Mouse (Mus musculus): ENCODE results near the gene H2al2a. TPM values are rescaled to one million over a fixed set of nuclear protein-coding genes. Genes with fewer than 3 reads are reported as not detected.
"Not testable (repeated sequence)": the region's sequence is repeated elsewhere in the genome, so short reads cannot be mapped to it uniquely, and the experiment has no call there.

H2al2a gene
- total RNA-seq, 2 experiments from 2014 or later = not detected

GRCm38 (mm10) chr2:18028140-18029021 is 31.6 kb upstream of the H2al2a start:
- peak; percentile 96 to 97 for DNase-seq

DNA sequence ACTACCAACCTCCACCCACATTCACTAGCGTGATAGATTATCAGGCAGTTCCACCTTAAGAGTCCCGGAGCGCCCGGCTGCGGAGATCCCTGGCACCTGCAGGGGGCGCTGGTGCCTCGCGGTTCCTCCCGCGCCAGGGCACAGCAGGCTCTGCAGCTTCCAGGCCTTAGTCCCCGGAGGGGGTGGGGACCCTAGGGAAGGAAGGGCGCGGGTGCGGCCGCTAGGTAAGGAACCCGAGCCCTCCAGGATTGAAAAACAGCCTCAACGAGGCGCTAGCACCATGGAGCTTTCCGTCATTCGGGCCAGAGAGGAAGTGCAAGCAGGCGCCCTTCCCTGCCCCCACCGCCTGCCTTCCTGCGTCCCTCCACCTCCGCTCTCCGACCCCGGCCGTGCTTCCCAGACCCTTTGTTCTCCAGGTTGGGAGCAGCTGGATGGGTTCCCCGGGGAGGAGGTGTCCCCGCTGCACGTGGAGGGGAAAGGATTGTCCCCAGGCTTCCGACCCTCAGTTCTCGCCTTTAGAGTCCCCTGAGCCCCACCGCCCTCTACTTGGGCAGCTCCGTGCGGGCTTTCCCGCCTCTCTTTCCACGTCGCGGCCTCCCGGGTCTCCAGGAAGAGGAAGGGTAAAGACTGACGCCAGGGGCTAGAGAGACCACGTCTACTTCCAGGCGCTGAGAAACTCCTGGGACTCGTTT is 30.8 kb upstream of the H2al2a start:
- DNase-seq = peak; percentile 95 to 98

DNA sequence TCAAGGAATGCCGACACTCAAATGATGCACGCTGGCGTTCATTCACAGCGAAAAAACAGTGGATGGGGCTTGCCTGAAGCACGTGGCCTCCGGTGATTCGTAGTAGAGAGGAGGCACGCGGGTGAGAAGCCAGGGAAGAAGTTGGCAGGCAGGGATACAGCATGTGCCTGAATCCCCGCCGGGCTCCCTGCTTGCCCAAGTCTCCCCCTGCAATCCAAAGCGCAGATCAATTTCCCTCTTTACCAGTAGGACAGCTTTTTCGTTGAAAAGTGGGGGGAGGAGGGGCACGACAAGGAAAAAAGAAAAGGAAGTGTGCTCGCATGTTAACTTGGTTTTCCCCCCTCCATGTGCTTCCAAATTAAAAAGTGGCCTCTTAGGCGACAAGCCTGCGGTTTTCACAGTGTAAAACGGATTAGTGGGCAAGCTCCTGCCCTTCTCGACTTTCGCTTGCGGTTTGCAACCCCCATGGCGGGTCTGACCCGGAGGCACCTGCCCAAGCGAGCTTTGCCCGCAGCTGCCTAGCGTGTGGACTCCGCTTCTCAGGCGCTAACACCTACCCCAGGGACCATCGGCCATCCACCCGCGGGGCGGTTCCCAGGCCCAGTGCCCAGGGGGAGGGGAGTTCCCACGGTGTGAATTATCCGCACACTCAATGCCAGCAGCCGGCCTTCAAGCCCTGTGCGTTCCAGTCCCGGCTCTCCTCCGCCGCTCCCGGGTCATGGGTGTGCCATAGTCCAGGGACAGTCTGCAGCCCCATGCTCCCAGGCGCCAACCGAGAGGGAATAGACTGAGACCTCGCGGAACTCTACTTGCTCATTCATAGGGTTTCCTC is 29.6 kb upstream of the H2al2a start:
- peak; percentile 71 to 79 for DNase-seq

DNA sequence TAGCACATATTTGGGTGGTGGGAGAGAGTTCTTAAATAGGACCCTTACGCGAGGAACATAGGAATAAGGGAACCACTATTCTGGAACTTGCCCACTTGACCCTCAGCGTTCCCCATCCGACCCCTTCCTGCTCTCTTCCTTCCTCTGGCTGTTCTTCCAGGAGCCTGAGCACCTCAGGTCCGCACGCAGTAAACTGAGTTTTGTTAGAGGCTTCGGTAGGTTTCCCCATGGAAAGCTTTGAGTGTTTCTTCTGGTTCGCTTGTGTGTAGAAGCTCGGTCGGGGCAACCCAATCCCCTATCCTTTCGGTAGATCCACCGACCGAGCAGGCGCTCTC is 29.0 kb upstream of the H2al2a start:
- no peak for DNase-seq

DNA sequence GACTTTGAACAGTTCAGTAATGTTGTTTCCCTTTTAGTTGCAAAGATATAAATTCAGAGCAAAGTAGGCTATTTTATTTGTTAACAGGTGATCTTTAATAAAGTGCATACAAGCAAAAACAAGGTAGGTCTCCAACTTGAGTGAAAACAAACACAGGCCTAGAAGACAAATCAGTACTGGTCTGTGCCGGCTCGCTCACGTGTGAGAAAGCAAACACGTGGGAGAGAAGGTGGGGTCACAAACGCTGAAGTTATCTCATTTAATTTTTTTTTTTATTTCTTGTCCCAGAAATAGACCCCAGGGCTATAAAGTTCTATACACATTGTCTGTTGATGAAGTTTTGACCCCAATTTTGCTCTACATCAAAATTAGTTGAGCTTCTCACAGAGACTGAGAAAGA is 28.4 kb upstream of the H2al2a start:
- no peak for DNase-seq

GRCm38 (mm10) chr2:18022886-18023285 is 26.1 kb upstream of the H2al2a start:
- no peak for DNase-seq

- DNase-seq = no peak
Measured at GRCm38 (mm10) chr2:18019122-18019521, 22.4 kb upstream of the H2al2a start.

- DNase-seq = no peak
Measured at GRCm38 (mm10) chr2:18017321-18017720, 20.6 kb upstream of the H2al2a start.

DNA sequence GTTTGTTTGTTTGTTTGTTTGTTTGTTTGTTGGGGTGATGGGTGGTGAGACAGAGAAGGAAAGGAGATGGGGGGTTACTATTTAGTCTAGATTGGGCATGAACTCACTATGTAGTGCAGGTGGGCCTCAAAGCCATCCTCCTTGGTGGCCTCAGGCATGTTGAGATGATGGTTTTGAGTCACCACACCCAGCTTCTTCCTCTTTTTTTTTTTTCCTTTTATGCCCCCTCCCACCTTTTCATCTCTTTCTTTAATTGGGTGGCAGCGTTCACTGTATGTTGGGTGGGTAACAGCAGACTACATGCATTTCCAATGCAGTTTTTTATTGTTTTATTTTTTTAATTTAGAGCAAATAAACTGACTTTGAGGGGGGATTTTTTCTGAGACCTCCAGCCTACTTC is 19.9 kb upstream of the H2al2a start:
- DNase-seq = no peak

GRCm38 (mm10) chr2:18015581-18015980 is 18.8 kb upstream of the H2al2a start:
- DNase-seq = no peak

DNA sequence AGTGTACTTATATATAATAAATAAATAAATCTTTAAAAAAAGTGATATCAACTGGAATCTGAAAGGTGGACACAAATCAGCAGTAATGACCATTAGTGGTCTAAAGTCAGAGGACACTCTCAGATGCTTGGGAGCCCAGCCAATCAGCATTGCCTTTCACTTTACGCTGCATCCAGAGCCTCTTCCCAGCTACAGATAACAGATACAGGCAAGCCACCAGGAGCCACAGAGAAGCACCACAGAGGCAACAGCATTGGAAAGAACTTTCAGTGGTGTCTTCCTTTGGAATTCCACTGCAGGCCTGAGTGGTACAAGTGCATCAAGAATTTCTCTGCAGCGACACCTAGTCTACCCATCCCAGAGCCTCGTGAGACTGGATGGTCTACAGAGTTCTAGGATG is 16.1 kb upstream of the H2al2a start:
- no peak for DNase-seq

DNA sequence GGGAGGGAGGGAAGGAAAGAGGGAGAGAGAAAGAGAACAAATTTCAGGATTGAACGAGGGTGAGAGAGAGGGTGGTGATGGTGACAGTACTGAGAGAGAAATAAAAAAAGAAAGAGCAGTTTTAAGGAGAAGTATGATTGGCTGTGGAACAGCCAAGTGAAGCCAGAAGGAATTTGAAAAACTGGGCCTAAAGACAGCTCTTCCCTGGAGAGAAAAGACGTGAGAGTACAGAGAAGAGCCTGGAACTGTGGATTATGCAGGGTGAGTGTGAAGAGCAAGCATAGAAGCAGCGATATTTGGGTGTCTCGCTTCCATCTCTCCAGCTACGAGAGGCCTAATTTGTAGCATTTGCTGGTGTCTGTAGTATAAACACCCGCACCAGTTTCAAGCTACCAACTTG is 14.5 kb upstream of the H2al2a start:
- no peak for DNase-seq

DNA sequence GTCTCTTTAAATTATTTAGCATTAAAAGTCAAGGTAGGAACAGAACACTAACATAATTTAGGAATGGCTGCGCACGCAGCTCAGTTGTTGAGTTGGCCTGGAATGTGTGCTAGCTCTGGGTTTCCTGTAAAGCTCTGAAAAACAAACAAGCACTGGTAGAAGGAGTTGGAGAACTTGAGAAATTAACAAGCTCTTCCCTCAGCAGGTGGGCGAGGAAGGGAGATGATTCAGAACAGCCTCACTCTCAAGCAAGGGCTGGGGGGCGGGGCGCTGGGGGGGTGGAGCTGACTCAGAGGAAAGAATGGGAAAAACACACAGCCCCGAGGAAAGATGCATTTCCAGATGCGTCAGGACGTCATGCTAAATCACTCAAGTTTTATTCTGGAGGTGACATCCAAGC is 8.4 kb upstream of the H2al2a start:
- no peak for DNase-seq

DNA sequence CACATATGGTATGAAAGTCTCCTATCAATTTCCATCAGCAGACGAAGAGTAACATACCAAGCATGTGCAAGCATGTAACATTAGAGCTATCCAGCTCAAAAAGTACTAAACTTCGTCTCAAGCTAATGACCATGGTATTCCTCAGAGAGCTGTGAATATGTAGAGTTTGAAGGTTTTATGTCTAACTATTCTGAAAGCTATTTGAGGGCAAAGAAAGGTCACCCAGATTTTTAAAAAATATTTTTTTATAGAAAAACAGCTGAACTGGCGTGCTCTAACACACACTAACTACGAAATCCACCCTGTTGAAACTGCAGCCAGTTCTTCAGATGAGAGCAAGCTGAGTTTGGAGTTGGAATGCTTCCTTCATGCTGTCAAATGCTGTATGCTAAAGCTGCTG is 7.5 kb upstream of the H2al2a start:
- no peak for DNase-seq

- no peak for DNase-seq
Measured at GRCm38 (mm10) chr2:18002306-18002705, 5.5 kb upstream of the H2al2a start.

DNA sequence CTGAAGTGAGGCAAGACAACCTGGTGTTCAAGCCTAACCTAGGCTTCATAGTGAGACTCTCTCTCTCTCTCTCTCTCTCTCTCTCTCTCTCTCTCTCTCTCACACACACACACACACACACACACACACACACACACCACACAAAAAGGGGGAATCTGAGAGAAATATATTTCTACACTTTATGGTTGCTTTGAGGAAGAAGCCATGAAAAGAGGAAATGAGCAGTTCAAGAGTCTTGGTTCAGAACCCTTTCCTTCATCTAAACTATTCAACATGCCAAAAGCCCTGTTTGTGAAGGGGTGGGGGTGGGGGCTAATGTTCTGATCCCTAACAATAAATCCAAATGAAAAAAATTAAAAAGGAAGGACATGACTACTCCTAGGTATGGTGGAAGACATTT is 7.2 kb downstream of the H2al2a start:
- DNase-seq = no peak

DNA sequence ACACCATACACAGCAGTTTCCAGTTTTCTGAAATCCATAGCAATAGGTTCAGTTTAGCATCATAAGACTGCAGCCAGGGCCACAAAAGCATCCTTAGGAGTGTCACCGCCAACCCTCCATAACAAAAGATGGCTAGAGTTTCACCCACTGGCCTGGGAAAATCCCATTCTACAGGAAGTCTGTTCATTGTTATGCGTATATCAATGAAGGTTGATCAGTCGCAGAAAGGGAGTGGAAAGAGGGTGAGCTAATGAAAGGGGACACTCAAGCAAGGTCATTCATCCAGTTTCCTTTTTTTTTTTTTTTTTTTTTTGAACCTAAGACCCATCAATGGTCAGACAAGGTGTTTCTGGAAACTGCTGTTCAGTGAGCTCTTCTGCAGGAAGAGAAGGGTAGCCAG is 7.6 kb downstream of the H2al2a start:
- no peak for DNase-seq

DNA sequence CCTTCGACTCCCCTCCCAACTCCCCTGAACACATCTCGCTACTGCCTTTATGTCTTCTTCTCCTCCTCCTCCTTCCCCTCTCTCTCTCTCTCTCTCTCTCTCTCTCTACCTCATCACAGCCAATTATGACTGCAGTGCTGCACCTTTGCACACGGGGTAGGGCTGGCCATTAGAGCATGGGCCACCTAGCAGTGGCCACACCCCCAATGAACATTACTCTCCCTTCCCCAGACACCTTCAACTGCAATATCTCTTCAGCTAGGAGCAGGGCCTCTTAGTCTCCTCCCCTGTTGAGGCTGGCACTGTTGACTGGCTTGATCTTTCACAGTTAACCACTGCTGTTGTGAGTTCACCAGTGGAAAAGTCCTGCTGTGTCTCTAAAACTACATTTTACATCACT is 10.1 kb downstream of the H2al2a start:
- DNase-seq = no peak

GRCm38 (mm10) chr2:17984774-17985173 is 12.0 kb downstream of the H2al2a start:
- no peak for DNase-seq

DNA sequence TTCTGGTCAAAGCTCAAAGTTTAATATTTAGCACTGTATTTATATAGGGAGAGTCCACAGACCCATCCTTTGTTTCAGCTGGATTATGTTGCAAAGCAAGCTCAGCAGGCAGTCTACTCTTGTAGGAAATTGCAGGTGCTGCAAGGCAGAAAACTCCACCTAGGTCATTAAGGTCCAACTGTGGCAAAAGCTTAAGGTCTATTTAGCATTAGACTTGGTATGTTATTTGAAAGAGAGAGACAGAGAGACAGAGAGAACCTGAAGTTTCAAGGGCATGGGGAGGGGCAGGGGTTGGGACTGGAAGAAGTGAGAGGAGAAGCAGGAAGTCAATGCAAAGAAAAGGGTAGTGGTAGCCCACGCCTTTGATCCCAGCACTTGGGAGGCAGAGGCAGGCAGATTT is 14.0 kb downstream of the H2al2a start:
- DNase-seq = no peak

- no peak for DNase-seq
Measured at GRCm38 (mm10) chr2:17978706-17979105, 18.1 kb downstream of the H2al2a start.

DNA sequence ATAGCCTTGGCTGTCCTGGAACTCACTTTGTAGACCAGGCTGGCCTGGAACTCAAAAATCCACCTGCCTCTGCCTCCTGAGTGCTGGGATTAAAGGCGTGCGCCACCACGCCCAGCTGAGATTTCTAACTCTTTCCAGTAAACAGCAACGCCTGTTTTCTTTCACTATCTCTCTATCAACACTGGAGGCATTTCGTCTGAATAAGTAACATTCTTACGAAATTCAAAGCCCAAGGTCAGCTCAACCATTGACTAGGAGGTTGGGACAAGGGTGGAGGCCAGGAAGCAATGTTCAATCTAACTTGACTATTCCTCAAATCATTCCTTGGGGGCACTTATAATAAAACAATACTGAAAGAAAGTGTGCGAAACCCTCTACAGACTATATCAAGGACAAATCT is 18.5 kb downstream of the H2al2a start:
- not testable (repeated sequence) for DNase-seq

DNA sequence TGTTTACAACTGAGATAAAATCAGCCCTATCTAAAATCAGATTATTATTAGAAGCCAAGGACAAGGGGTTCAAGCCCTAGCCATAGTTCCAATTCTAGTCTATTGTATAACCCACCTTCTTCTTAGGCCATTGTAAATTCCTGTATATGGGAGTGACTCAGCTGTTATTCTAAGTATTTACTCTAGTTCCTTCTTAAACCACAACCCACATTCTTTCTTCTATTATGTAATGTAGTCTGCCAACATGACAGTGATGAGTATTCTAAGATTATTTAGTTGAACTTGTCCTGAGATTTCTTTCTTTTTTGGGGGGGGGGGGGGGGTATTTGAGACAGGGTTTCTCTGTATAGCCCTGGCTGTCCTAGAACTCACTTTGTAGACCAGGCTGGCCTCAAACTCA is 19.1 kb downstream of the H2al2a start:
- DNase-seq = not testable (repeated sequence)

All from adrenal gland, postnatal 36 days (tissue).